Mouse (Mus musculus): ENCODE data around the gene Hhat. TPM values are rescaled to one million over a fixed set of nuclear protein-coding genes. Genes with fewer than 3 reads are reported as not detected.

The Hhat gene
- polyA plus RNA-seq, 1 experiment from 2014 or later, result 10.7 TPM

- Histone ChIP-seq H3K27me3 (no peaks in the 10 kb centered on the region), H3K4me1 (peaks cover 43% of the 10 kb centered on the region), H3K4me2 (no peak overlapping the region), H3K9me3 (no peaks in the 10 kb centered on the region), H3K9ac (no peak overlapping the region), H3K4me3 (no peak overlapping the region), H3K27ac (no peak overlapping the region), H3K36me3 (no peaks in the 10 kb centered on the region)
- WGBS, result 52% methylated on average over 3 of the region's 3 CpGs
- ATAC-seq (ENCODE audit: borderline replicate concordance, extremely low read depth, low FRiP score, low TSS enrichment), result no peak
Observed at GRCm38 (mm10) chr1:192797011-192797274, 25.9 kb upstream of the Hhat start.

GRCm38 (mm10) chr1:192796201-192797010 lies 25.4 kb upstream of the Hhat start:
- ATAC-seq (ENCODE audit: borderline replicate concordance, extremely low read depth, low FRiP score, low TSS enrichment), result peak; percentile 9; the same call in 1 of the 2 replicates
- Histone ChIP-seq H3K36me3 (no peaks in the 10 kb centered on the region), H3K4me2 (peak overlapping the region; percentile 28), H3K4me3 (no peak overlapping the region), H3K4me1 (peaks cover 49% of the 10 kb centered on the region), H3K9ac (0 out of 2 replicates have a peak overlapping the region, but pooled peaks have one; percentile 0), H3K27me3 (no peaks in the 10 kb centered on the region), H3K27ac (peak overlapping the region; percentile 51; the same call in 1 of the 2 replicates), H3K9me3 (no peaks in the 10 kb centered on the region)
- 9% methylated on average over 17 of the region's 21 CpGs for WGBS

GRCm38 (mm10) chr1:192794957-192795745 lies 24.1 kb upstream of the Hhat start:
- WGBS, result 56% methylated on average over 9 of the region's 9 CpGs
- H3K27ac ChIP-seq, result 0 out of 2 replicates have a peak overlapping the region, but pooled peaks have one; percentile 51
- no peaks in the 10 kb centered on the region for H3K36me3 ChIP-seq
- H3K27me3 ChIP-seq, result no peaks in the 10 kb centered on the region
- no peak for ATAC-seq (ENCODE audit: borderline replicate concordance, extremely low read depth, low FRiP score, low TSS enrichment)
- no peak overlapping the region for H3K9ac ChIP-seq
- no peak overlapping the region for H3K4me2 ChIP-seq
- H3K9me3 ChIP-seq, result no peaks in the 10 kb centered on the region
- H3K4me3 ChIP-seq, result no peak overlapping the region
- H3K4me1 ChIP-seq, result peaks cover 54% of the 10 kb centered on the region

- H3K27me3 ChIP-seq, result no peaks in the 10 kb centered on the region
- ATAC-seq (ENCODE audit: borderline replicate concordance, extremely low read depth, low FRiP score, low TSS enrichment), result no peak
- H3K4me1 ChIP-seq, result peaks cover 38% of the 10 kb centered on the region
- H3K27ac ChIP-seq, result peak overlapping the region; percentile 62
- no peak overlapping the region for H3K9ac ChIP-seq
- peak overlapping the region; percentile 4; the same call in 1 of the 2 replicates for H3K4me2 ChIP-seq
- H3K4me3 ChIP-seq, result no peak overlapping the region
- no peaks in the 10 kb centered on the region for H3K36me3 ChIP-seq
- no peaks in the 10 kb centered on the region for H3K9me3 ChIP-seq
- 2% methylated on average over 7 of the region's 7 CpGs for WGBS
Observed at GRCm38 (mm10) chr1:192791897-192792361, 20.9 kb upstream of the Hhat start.

- 75% methylated on average over 4 of the region's 4 CpGs for WGBS
- Histone ChIP-seq H3K27me3 (no peaks in the 10 kb centered on the region), H3K4me2 (no peak overlapping the region), H3K9me3 (no peaks in the 10 kb centered on the region), H3K27ac (peak overlapping the region; percentile 92), H3K9ac (no peak overlapping the region), H3K36me3 (no peaks in the 10 kb centered on the region), H3K4me1 (peaks cover 43% of the 10 kb centered on the region), H3K4me3 (no peak overlapping the region)
- ATAC-seq (ENCODE audit: borderline replicate concordance, extremely low read depth, low FRiP score, low TSS enrichment), result no peak
Observed at GRCm38 (mm10) chr1:192790442-192790841, 19.4 kb upstream of the Hhat start.

- peaks cover 49% of the 10 kb centered on the region for H3K4me1 ChIP-seq
- ATAC-seq (ENCODE audit: borderline replicate concordance, extremely low read depth, low FRiP score, low TSS enrichment), result peak; percentile 81
- WGBS, result 46% methylated on average over 11 of the region's 11 CpGs
Observed at GRCm38 (mm10) chr1:192789828-192790227, 18.8 kb upstream of the Hhat start.

GRCm38 (mm10) chr1:192789111-192789522 lies 18.1 kb upstream of the Hhat start:
- peak overlapping the region; percentile 92 for H3K27ac ChIP-seq
- 36% methylated on average over 10 of the region's 10 CpGs for WGBS
- ATAC-seq (ENCODE audit: borderline replicate concordance, extremely low read depth, low FRiP score, low TSS enrichment), result peak; percentile 88
- H3K9ac ChIP-seq, result no peak overlapping the region
- no peaks in the 10 kb centered on the region for H3K36me3 ChIP-seq
- H3K27me3 ChIP-seq, result no peaks in the 10 kb centered on the region
- H3K4me2 ChIP-seq, result no peak overlapping the region
- no peak overlapping the region for H3K4me3 ChIP-seq
- no peaks in the 10 kb centered on the region for H3K9me3 ChIP-seq
- peaks cover 52% of the 10 kb centered on the region for H3K4me1 ChIP-seq

More at GRCm38 (mm10) chr1:192789828-192790227, 18.8 kb upstream of the Hhat start:
- H3K4me3 ChIP-seq, result no peak overlapping the region
- H3K27ac ChIP-seq, result peak overlapping the region; percentile 92
- H3K36me3 ChIP-seq, result no peaks in the 10 kb centered on the region
- H3K27me3 ChIP-seq, result no peaks in the 10 kb centered on the region
- H3K9ac ChIP-seq, result no peak overlapping the region
- no peak overlapping the region for H3K4me2 ChIP-seq
- no peaks in the 10 kb centered on the region for H3K9me3 ChIP-seq

GRCm38 (mm10) chr1:192786194-192786593 lies 15.2 kb upstream of the Hhat start:
- no peaks in the 10 kb centered on the region for H3K27me3 ChIP-seq
- H3K4me3 ChIP-seq, result no peak overlapping the region
- peaks cover 45% of the 10 kb centered on the region for H3K4me1 ChIP-seq
- no peaks in the 10 kb centered on the region for H3K36me3 ChIP-seq
- peak overlapping the region; percentile 56; the same call in 1 of the 2 replicates for H3K27ac ChIP-seq
- H3K9me3 ChIP-seq, result no peaks in the 10 kb centered on the region
- H3K4me2 ChIP-seq, result no peak overlapping the region
- ATAC-seq (ENCODE audit: borderline replicate concordance, extremely low read depth, low FRiP score, low TSS enrichment), result no peak
- 94% methylated on average over 1 of the region's 1 CpGs for WGBS
- no peak overlapping the region for H3K9ac ChIP-seq

- ATAC-seq (ENCODE audit: borderline replicate concordance, extremely low read depth, low FRiP score, low TSS enrichment), result no peak
- WGBS, result 51% methylated on average over 17 of the region's 17 CpGs
Observed at GRCm38 (mm10) chr1:192785046-192785961, 14.3 kb upstream of the Hhat start.

GRCm38 (mm10) chr1:192784374-192784773 lies 13.4 kb upstream of the Hhat start:
- 21% methylated on average over 4 of the region's 4 CpGs for WGBS

More at GRCm38 (mm10) chr1:192785046-192785961, 14.3 kb upstream of the Hhat start:
- H3K4me3 ChIP-seq, result no peak overlapping the region
- peaks cover 41% of the 10 kb centered on the region for H3K4me1 ChIP-seq
- peak overlapping the region; percentile 56 for H3K27ac ChIP-seq
- H3K9ac ChIP-seq, result no peak overlapping the region
- H3K27me3 ChIP-seq, result no peaks in the 10 kb centered on the region
- no peak overlapping the region for H3K4me2 ChIP-seq
- H3K9me3 ChIP-seq, result no peaks in the 10 kb centered on the region
- H3K36me3 ChIP-seq, result no peaks in the 10 kb centered on the region

GRCm38 (mm10) chr1:192781256-192781655 lies 10.2 kb upstream of the Hhat start:
- ATAC-seq (ENCODE audit: borderline replicate concordance, extremely low read depth, low FRiP score, low TSS enrichment), result no peak
- no peak overlapping the region for H3K4me2 ChIP-seq
- H3K9me3 ChIP-seq, result no peaks in the 10 kb centered on the region
- peaks cover 28% of the 10 kb centered on the region for H3K4me1 ChIP-seq
- no peaks in the 10 kb centered on the region for H3K36me3 ChIP-seq
- no peak overlapping the region for H3K4me3 ChIP-seq
- no peaks in the 10 kb centered on the region for H3K27me3 ChIP-seq
- no peak overlapping the region for H3K27ac ChIP-seq
- H3K9ac ChIP-seq, result no peak overlapping the region

More at GRCm38 (mm10) chr1:192784374-192784773, 13.4 kb upstream of the Hhat start:
- no peaks in the 10 kb centered on the region for H3K9me3 ChIP-seq
- ATAC-seq (ENCODE audit: borderline replicate concordance, extremely low read depth, low FRiP score, low TSS enrichment), result peak; percentile 1; the same call in 1 of the 2 replicates
- no peak overlapping the region for H3K9ac ChIP-seq
- no peak overlapping the region; the same call in 1 of the 2 replicates for H3K27ac ChIP-seq
- no peak overlapping the region for H3K4me3 ChIP-seq
- no peaks in the 10 kb centered on the region for H3K27me3 ChIP-seq
- no peak overlapping the region for H3K4me2 ChIP-seq
- peaks cover 37% of the 10 kb centered on the region for H3K4me1 ChIP-seq
- H3K36me3 ChIP-seq, result no peaks in the 10 kb centered on the region
